Mouse (Mus musculus) midbrain, embryonic 11.5 days (tissue): ENCODE results near the gene Clk4. TPM values are rescaled to one million over a fixed set of nuclear protein-coding genes. Genes with fewer than 3 reads are reported as not detected.

Experiments used
- ATAC-seq: fragments of 200-750 bp; cut with Nextera tagmentation; 2 replicates; pipeline ENCODE4 v1.8.0; 2017; ENCODE audit warnings: moderate TSS enrichment, moderate library complexity; ENCODE audit not compliant: low FRiP score
- DNase-seq: peaks from one replicate; pipeline ENCODE4 v3.0.0; 2015; ENCODE audit warnings: low spot score; ENCODE audit errors: missing footprints
- H3K27ac ChIP-seq: fragments of 300-500 bp; sonication (generic); 2 replicates; pipeline ENCODE4 v1.5.1; 2014; ENCODE audit warnings: low read depth, low read length
- H3K27me3 ChIP-seq: fragments of 300-500 bp; sonication (generic); 2 replicates; pipeline ENCODE4 v1.6.1; 2014; ENCODE audit warnings: mild to moderate bottlenecking, low read length, moderate library complexity, mixed read lengths; ENCODE audit not compliant: control insufficient read depth, insufficient read depth
- H3K36me3 ChIP-seq: fragments of 300-500 bp; sonication (generic); 2 replicates; pipeline ENCODE4 v1.6.1; 2014; ENCODE audit warnings: mild to moderate bottlenecking, low read length, moderate library complexity, mixed read lengths; ENCODE audit not compliant: control insufficient read depth, insufficient read depth
- H3K4me1 ChIP-seq: fragments of 300-500 bp; sonication (generic); 2 replicates; pipeline ENCODE4 v1.6.1; 2014; ENCODE audit warnings: low read length; ENCODE audit not compliant: control insufficient read depth, insufficient read depth
- H3K4me2 ChIP-seq: fragments of 300-500 bp; sonication (generic); 2 replicates; pipeline ENCODE4 v1.6.1; 2014; ENCODE audit warnings: mild to moderate bottlenecking, moderate library complexity
- H3K4me3 ChIP-seq: fragments of 300-500 bp; sonication (generic); 2 replicates; pipeline ENCODE4 v1.5.1; 2014; ENCODE audit warnings: low read depth, low read length
- H3K9ac ChIP-seq: fragments of 300-500 bp; sonication (generic); 2 replicates; pipeline ENCODE4 v1.6.1; 2014; ENCODE audit warnings: low read length
- H3K9me3 ChIP-seq: fragments of 300-500 bp; sonication (generic); 2 replicates; pipeline ENCODE4 v1.6.1; 2016; ENCODE audit warnings: low read length; ENCODE audit not compliant: control insufficient read depth
- WGBS: fragments of 180-500 bp; shearing (Covaris S2); extraction: QIAGEN DNeasy Blood & Tissue Kit; methylation state at CpG from one replicate; pipeline ENCODE4 v1.1.7; 2014; 5-methylcytosine and 5-hydroxymethylcytosine counted together
- polyA plus RNA-seq: library from polyadenylated mRNA; unstranded; fragments of >200 nt; fragmentation: Nextera tagmentation; extraction: Ambion mirVana; gene quantifications from 2 replicates; pipeline ENCODE4 v1.2.1, GENCODE M21; 2014

Gene Clk4
- polyA plus RNA-seq, 1 experiment from 2014 or later = 136 TPM

DNA sequence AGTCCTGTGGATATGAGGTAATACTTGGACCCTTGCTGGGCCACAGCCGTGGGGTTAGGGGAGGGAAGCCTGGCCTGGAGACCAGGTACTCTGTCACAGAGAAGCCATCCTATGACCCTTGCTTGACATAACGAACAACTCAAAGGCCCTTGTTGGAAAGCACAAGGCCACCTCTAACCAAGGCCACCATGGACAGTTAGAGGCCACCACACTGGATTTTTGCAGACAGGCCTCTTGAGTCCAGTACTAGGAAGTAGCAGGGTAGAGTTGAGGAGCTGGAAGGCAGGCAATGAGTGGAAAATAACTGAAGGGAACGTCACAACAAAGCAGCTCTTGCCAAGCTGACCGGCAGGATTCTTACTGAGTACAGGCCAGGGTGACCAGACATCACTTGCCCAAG, 37.2 kb downstream of the Clk4 start:
- Histone ChIP-seq H3K27me3 (no peaks in the 10 kb centered on the region), H3K9ac (no peak overlapping the region), H3K36me3 (no peaks in the 10 kb centered on the region), H3K9me3 (no peaks in the 10 kb centered on the region), H3K4me1 (no peaks in the 10 kb centered on the region), H3K4me2 (no peak overlapping the region), H3K4me3 (no peak overlapping the region), H3K27ac (no peak overlapping the region)
- WGBS = 81% methylated on average over 4 of the region's 4 CpGs
- DNase-seq (no peak), ATAC-seq (no peak)

DNA sequence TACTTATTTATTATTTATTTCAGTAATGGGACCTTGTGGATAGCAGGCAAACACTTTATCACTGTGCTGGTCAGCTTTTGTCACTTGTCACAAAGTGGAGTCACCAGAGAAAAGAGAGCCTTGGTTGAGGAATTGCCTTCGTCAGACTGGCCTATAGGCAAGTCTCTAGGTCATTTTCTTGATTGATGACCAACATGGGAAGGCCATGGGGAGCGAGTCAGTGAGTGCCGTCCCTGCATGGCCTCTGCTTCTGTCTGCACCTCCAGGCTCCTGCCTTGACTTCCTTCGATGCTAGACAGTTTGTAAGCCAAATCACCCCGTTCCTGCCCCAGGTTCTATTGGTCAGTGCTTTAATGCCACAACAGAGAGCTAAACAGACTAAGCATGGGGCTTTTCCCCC, 40.9 kb downstream of the Clk4 start:
- no peak for ATAC-seq
- H3K9me3 ChIP-seq = no peaks in the 10 kb centered on the region
- H3K36me3 ChIP-seq = no peaks in the 10 kb centered on the region
- DNase-seq = no peak
- no peaks in the 10 kb centered on the region for H3K4me1 ChIP-seq
- no peak overlapping the region for H3K9ac ChIP-seq
- H3K27me3 ChIP-seq = no peaks in the 10 kb centered on the region
- 87% methylated on average over 5 of the region's 5 CpGs for WGBS
- H3K27ac ChIP-seq = no peak overlapping the region
- no peak overlapping the region for H3K4me3 ChIP-seq
- no peak overlapping the region for H3K4me2 ChIP-seq

DNA sequence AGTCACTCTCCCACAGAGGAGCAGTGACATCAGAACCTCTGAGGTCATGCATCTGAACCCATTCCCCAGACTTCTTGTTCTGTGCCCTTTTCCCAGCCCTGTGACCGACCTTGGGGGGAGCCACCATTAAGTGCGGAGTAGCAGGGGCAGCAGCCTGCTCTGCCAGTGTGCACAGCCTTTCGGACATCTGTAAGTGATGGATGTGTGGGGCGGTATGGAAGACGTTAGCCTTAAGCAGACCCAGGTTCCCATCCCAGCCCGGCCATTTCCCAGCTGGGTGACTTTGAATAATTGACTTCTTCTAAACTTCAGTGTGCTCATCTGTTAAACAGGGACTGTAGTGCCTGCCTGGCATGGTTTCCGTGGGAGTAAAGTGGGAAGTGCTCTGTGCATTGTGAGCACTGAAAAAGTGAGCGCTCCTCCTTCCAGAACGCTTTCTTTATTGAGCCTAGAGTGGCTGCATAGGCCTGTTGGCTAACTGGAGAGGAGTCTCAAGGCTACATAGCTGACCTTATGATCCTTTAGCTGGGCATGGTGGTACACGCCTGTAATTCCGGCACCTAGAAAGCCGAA, 42.5 kb downstream of the Clk4 start:
- no peaks in the 10 kb centered on the region for H3K4me1 ChIP-seq
- H3K36me3 ChIP-seq = no peaks in the 10 kb centered on the region
- no peaks in the 10 kb centered on the region for H3K9me3 ChIP-seq
- no peak overlapping the region for H3K4me3 ChIP-seq
- no peak overlapping the region for H3K27ac ChIP-seq
- ATAC-seq (no peak), DNase-seq (no peak)
- H3K27me3 ChIP-seq = no peaks in the 10 kb centered on the region
- H3K4me2 ChIP-seq = no peak overlapping the region
- no peak overlapping the region for H3K9ac ChIP-seq
- 76% methylated on average over 12 of the region's 12 CpGs for WGBS

- DNase-seq (no peak), ATAC-seq (no peak)
- no peaks in the 10 kb centered on the region for H3K36me3 ChIP-seq
- H3K4me3 ChIP-seq = no peak overlapping the region
- H3K27ac ChIP-seq = no peak overlapping the region
- H3K27me3 ChIP-seq = no peaks in the 10 kb centered on the region
- no peaks in the 10 kb centered on the region for H3K9me3 ChIP-seq
- WGBS = 75% methylated on average over 5 of the region's 5 CpGs
- H3K4me1 ChIP-seq = no peaks in the 10 kb centered on the region
- no peak overlapping the region for H3K9ac ChIP-seq
- no peak overlapping the region for H3K4me2 ChIP-seq
These were observed 46.8 kb downstream of the Clk4 start for GRCm38 (mm10) chr11:51308306-51308705.

DNA sequence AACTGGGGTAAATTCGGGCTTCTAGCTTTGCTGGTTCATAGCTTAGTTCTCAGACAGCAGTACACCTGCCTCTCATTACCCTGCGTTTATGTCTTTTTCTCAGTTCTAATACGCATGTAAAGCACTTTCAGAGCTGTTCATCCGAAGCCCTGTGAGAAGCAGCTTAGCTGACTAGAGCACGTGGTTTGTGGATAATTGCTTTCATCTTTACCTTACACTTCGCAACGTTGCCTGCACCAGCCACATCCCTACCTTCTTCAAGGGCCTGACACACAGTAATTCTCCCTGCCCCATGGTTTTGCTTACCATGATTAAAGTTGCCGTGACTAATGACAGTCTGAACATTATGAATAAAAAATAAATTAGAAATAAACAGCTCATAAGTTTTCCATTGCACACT, 50.3 kb downstream of the Clk4 start:
- DNase-seq (no peak), ATAC-seq (no peak)
- H3K4me3 ChIP-seq = no peak overlapping the region
- no peaks in the 10 kb centered on the region for H3K9me3 ChIP-seq
- H3K4me2 ChIP-seq = no peak overlapping the region
- H3K9ac ChIP-seq = no peak overlapping the region
- no peaks in the 10 kb centered on the region for H3K27me3 ChIP-seq
- WGBS = 82% methylated on average over 8 of the region's 8 CpGs
- no peak overlapping the region for H3K27ac ChIP-seq
- H3K36me3 ChIP-seq = no peaks in the 10 kb centered on the region
- H3K4me1 ChIP-seq = no peaks in the 10 kb centered on the region

DNA sequence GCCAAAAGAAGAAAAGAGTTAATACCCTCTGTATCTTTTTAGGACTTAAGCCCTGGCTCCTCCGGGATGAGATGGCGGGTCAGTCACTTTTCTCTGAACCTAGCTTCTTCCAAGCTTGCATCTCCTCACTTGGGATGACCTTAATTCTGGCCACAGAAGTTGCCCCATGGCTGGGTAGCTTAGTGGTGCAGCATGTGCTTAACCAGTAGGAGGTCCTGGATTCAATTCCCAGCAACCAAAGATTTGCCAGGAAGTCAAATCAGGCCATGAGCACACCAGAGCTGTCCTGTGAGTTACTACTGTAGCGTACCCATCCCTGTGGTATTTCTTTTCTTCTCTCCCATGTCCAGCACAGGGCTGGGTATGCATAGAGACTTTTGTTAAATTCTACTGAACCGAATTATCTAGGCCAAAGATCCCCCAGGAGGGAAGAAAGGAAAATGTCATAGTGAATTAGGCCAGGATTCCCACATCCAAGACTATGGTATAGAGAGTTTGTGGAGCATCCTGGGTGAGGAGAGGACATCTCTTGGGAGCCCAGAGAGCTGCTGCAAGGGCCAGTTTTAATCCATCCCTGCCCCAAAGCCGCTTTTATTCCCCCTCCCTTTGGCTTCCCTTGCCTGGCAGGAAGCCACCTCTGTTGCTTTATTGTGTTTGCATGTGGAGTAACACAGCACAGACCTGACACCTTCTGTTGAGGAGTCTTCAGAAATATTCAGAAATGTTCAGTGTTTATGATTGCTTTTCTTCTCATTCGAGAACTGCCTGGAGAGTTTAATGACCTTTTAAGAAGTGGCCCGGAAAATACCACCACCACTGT, 54.7 kb downstream of the Clk4 start:
- H3K4me2 ChIP-seq = no peak overlapping the region
- H3K4me3 ChIP-seq = no peak overlapping the region
- no peak overlapping the region for H3K9ac ChIP-seq
- H3K9me3 ChIP-seq = no peaks in the 10 kb centered on the region
- H3K36me3 ChIP-seq = no peaks in the 10 kb centered on the region
- H3K27me3 ChIP-seq = no peaks in the 10 kb centered on the region
- 71% methylated on average over 7 of the region's 7 CpGs for WGBS
- ATAC-seq (no peak), DNase-seq (no peak)
- H3K4me1 ChIP-seq = no peaks in the 10 kb centered on the region
- no peak overlapping the region for H3K27ac ChIP-seq

- no peak for DNase-seq
These were observed 59.1 kb downstream of the Clk4 start for GRCm38 (mm10) chr11:51320609-51321008.

DNA sequence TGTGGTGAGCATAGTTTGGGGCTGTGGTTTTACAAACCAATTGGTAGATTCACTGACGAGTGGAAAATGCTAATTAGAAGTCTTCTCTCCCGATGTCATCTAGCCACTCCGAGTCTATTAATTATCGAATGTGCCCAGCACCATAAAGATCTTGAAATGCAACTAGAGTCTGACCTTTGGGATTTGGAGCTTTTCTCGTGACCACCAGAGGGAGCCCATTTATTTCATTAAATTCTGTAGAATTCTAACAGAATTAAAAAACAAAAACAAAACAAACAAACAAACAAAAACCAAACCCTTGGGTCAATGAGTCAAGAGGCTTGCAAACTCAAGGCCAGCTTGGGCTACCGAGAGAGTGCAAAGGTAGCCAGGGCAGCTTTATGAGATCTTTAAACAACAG, 65.4 kb downstream of the Clk4 start:
- no peak for ATAC-seq
- WGBS = 75% methylated on average over 6 of the region's 6 CpGs
- Histone ChIP-seq H3K27me3 (no peaks in the 10 kb centered on the region), H3K4me3 (no peak overlapping the region), H3K36me3 (no peaks in the 10 kb centered on the region), H3K9ac (no peak overlapping the region), H3K9me3 (no peaks in the 10 kb centered on the region), H3K27ac (no peak overlapping the region), H3K4me2 (no peak overlapping the region), H3K4me1 (no peaks in the 10 kb centered on the region)
- no peak for DNase-seq

More at GRCm38 (mm10) chr11:51320609-51321008, 59.1 kb downstream of the Clk4 start:
- Histone ChIP-seq H3K9ac (no peak overlapping the region), H3K4me2 (no peak overlapping the region), H3K9me3 (no peaks in the 10 kb centered on the region), H3K27ac (no peak overlapping the region), H3K4me3 (no peak overlapping the region), H3K27me3 (no peaks in the 10 kb centered on the region), H3K36me3 (no peaks in the 10 kb centered on the region), H3K4me1 (no peaks in the 10 kb centered on the region)
- ATAC-seq = no peak

- no peak for DNase-seq
- no peak overlapping the region for H3K4me2 ChIP-seq
- no peak overlapping the region for H3K4me3 ChIP-seq
- H3K27me3 ChIP-seq = no peaks in the 10 kb centered on the region
- 93% methylated on average over 12 of the region's 12 CpGs for whole genome bisulfite sequencing
- no peak overlapping the region for H3K9ac ChIP-seq
- H3K36me3 ChIP-seq = no peaks in the 10 kb centered on the region
- H3K27ac ChIP-seq = no peak overlapping the region
- no peak for ATAC-seq
- no peaks in the 10 kb centered on the region for H3K9me3 ChIP-seq
- H3K4me1 ChIP-seq = no peaks in the 10 kb centered on the region
These were observed 66.9 kb downstream of the Clk4 start for GRCm38 (mm10) chr11:51328387-51328942.
